ENCODE assay signal across 10 mouse cellular contexts in genomic region chrX:13655005-13655421, GRCm38 (mm10). TPM values are rescaled to one million over a fixed set of nuclear protein-coding genes. Genes with fewer than 3 reads are reported as not detected.
A peak's percentile ranks its signal among the peaks of the same experiment; 100 is the strongest.
DNase-seq lines count a peak whose midpoint lies in the region; ATAC-seq and TF ChIP-seq lines count a peak whose summit lies in the region.
"Had no signal": no experiment of that assay in that cellular context is flagged by ENCODE, and none has a peak within 500 bp of the region (broad histone marks: within the 10 kb centered on the region; RNA-seq: fewer than 3 reads in every experiment).

No protein-coding gene starts in this region.

- 75% methylated on average over 3 of the region's 3 CpGs for WGBS in heart, postnatal 0 days
- WGBS in heart, embryonic 10.5 days, result 83% methylated on average over 3 of the region's 3 CpGs
- WGBS in bone marrow, adult 2 months, result 10% methylated on average over 3 of the region's 3 CpGs
- 72% methylated on average over 3 of the region's 3 CpGs for WGBS in cerebellum, adult 2 months

- H3K4me3 ChIP-seq in heart, postnatal 0 days (ENCODE audit: low read depth, low read length), result no peak overlapping the region
- no peak overlapping the region for H3K4me3 ChIP-seq in heart, embryonic 10.5 days
- H3K4me3 ChIP-seq in bone marrow, adult 2 months (replicated peaks; ENCODE audit: control insufficient read depth, low read depth, low read length), result no peak overlapping the region
- H3K4me3 ChIP-seq in cerebellum, adult 2 months (replicated peaks; ENCODE audit: insufficient read depth, low read depth, low read length), result no peak overlapping the region
- H3K4me3 ChIP-seq: forebrain, embryonic 12.5 days had no signal

- no peak for DNase-seq in heart, postnatal 0 days (ENCODE audit: low spot score)
- DNase-seq in heart, embryonic 10.5 days (ENCODE audit: low spot score), result no peak
- DNase-seq in 416B (ENCODE audit: low read depth), result peak; percentile 80
- DNase-seq in lung, postnatal 25 days (ENCODE audit: low spot score), result peak; percentile 54
- no peak for DNase-seq in cerebellum, adult 2 months
- no peak for DNase-seq in gastrocnemius, postnatal 36 days
- DNase-seq in kidney, adult 9 months, result no peak
- DNase-seq: cerebellum, adult 11-12 months had no signal

- H3K4me1 ChIP-seq in heart, postnatal 0 days (ENCODE audit: control insufficient read depth, insufficient read depth), result no peaks in the 10 kb centered on the region
- no peaks in the 10 kb centered on the region for H3K4me1 ChIP-seq in heart, embryonic 10.5 days
- H3K4me1 ChIP-seq in bone marrow, adult 2 months (ENCODE audit: control insufficient read depth, insufficient read depth, low read length), result peaks cover 2% of the 10 kb centered on the region; the same call in 1 of the 2 replicates
- 0 out of 2 replicates have a peak, but pooled peaks cover 2% of the 10 kb centered on the region for H3K4me1 ChIP-seq in cerebellum, adult 2 months (ENCODE audit: control insufficient read depth, insufficient read depth, low read length)
- H3K4me1 ChIP-seq: forebrain, embryonic 12.5 days had no signal

- no peak for TF ChIP-seq EP300 in heart, postnatal 0 days (IDR thresholded peaks at IDR 0.05; ENCODE audit: low read depth)

- no peak for TF ChIP-seq POLR2A in bone marrow, adult 2 months (IDR thresholded peaks at IDR 0.05; ENCODE audit: borderline replicate concordance, control insufficient read depth, low read depth, low read length)
- no peak for TF ChIP-seq POLR2A in cerebellum, adult 2 months (IDR thresholded peaks at IDR 0.05; ENCODE audit: borderline replicate concordance, insufficient read depth, low read length)

- no peak overlapping the region for H3K9ac ChIP-seq in heart, postnatal 0 days (replicated peaks; ENCODE audit: low read depth, low read length)
- H3K9ac ChIP-seq: forebrain, embryonic 12.5 days had no signal

- no peak overlapping the region for H3K4me2 ChIP-seq in heart, postnatal 0 days (ENCODE audit: low read depth, low read length)
- H3K4me2 ChIP-seq: forebrain, embryonic 12.5 days had no signal

- TF ChIP-seq CTCF in heart, postnatal 0 days (IDR thresholded peaks at IDR 0.05; ENCODE audit: low read depth), result no peak
- no peak for TF ChIP-seq CTCF in bone marrow, adult 2 months (IDR thresholded peaks at IDR 0.05; ENCODE audit: control insufficient read depth, insufficient read depth, low read length)
- no peak for TF ChIP-seq CTCF in cerebellum, adult 2 months (IDR thresholded peaks at IDR 0.05; ENCODE audit: borderline replicate concordance, insufficient read depth, low read depth, low read length)

- H3K36me3 ChIP-seq in heart, postnatal 0 days (replicated peaks; ENCODE audit: control insufficient read depth, insufficient read depth, low read length), result no peaks in the 10 kb centered on the region
- no peaks in the 10 kb centered on the region for H3K36me3 ChIP-seq in heart, embryonic 10.5 days
- H3K36me3 ChIP-seq: forebrain, embryonic 12.5 days had no signal

- peak overlapping the region; percentile 43 for H3K27ac ChIP-seq in heart, postnatal 0 days (ENCODE audit: low read depth)
- H3K27ac ChIP-seq in heart, embryonic 10.5 days, result no peak overlapping the region
- H3K27ac ChIP-seq in bone marrow, adult 2 months (ENCODE audit: control insufficient read depth, insufficient read depth, low read depth, low read length, poor library complexity), result peak overlapping the region; percentile 63; the same call in 1 of the 2 replicates
- H3K27ac ChIP-seq in cerebellum, adult 2 months (ENCODE audit: insufficient read depth, low read length), result no peak overlapping the region
- H3K27ac ChIP-seq: forebrain, embryonic 12.5 days had no signal

- intact Hi-C loops in gastrocnemius, postnatal 36 days (cut with DNase I), result loop anchor here (2.0 to 10.0 kb wide), 3 partner anchors 140 to 430 kb away; partner anchors contain the start of gene Nyx

- no peaks in the 10 kb centered on the region for H3K9me3 ChIP-seq in heart, postnatal 0 days (replicated peaks; ENCODE audit: control insufficient read depth, low read length)
- no peaks in the 10 kb centered on the region for H3K9me3 ChIP-seq in heart, embryonic 10.5 days
- H3K9me3 ChIP-seq: forebrain, embryonic 12.5 days had no signal

- no peaks in the 10 kb centered on the region for H3K27me3 ChIP-seq in heart, postnatal 0 days (ENCODE audit: control insufficient read depth, insufficient read depth, low read length)
- H3K27me3 ChIP-seq in heart, embryonic 10.5 days (ENCODE audit: insufficient read depth, poor library complexity, severe bottlenecking), result no peaks in the 10 kb centered on the region
- H3K27me3 ChIP-seq in cerebellum, adult 2 months (ENCODE audit: control insufficient read depth, insufficient read depth, low read length), result no peaks in the 10 kb centered on the region
- H3K27me3 ChIP-seq: forebrain, embryonic 12.5 days had no signal

- ATAC-seq in heart, postnatal 0 days (ENCODE audit: insufficient read depth, low read depth), result no peak

RNA-seq across cellular contexts. Expression of gene Gpr82, which starts 6.2 kb away (rescaled TPM):
- not detected in 2 replicates for total RNA-seq in heart, postnatal 0 days (2014; rRNA removed; ENCODE audit: low replicate concordance)
- 0.05 and 0.14 TPM in 2 replicates for polyA plus RNA-seq in heart, postnatal 0 days (2015; fragmentation: Nextera tagmentation; extraction: Ambion mirVana)
- polyA plus RNA-seq in heart, embryonic 10.5 days (2016; fragmentation: Nextera tagmentation; extraction: Ambion mirVana), result 0.12 and 0.20 TPM in 2 replicates
- not detected in 2 replicates for polyA plus RNA-seq in bone marrow, adult 2 months (2011; ENCODE audit: insufficient read depth, insufficient read length, low replicate concordance, missing spikeins)
- not detected in 2 replicates for polyA plus RNA-seq in cerebellum, adult 2 months (2012; rRNA removed)
- not detected for total RNA-seq in gastrocnemius, postnatal 36 days (2021)

RNA-seq across cellular contexts. Expression of gene Gpr34, which starts 23.1 kb away (rescaled TPM):
- total RNA-seq in heart, postnatal 0 days (2014; rRNA removed; ENCODE audit: low replicate concordance), result not detected in 2 replicates
- 1.0 and 1.4 TPM in 2 replicates for polyA plus RNA-seq in heart, postnatal 0 days (2015; fragmentation: Nextera tagmentation; extraction: Ambion mirVana)
- polyA plus RNA-seq in heart, embryonic 10.5 days (2016; fragmentation: Nextera tagmentation; extraction: Ambion mirVana), result 0.12 and 0.64 TPM in 2 replicates
- not detected in 2 replicates for polyA plus RNA-seq in bone marrow, adult 2 months (2011; ENCODE audit: insufficient read depth, insufficient read length, low replicate concordance, missing spikeins)
- polyA plus RNA-seq in cerebellum, adult 2 months (2012; rRNA removed), result 2.7 and 3.1 TPM in 2 replicates
- under 1 TPM; 0.36 to 0.91 TPM for total RNA-seq in gastrocnemius, postnatal 36 days (2021)

Comparison
In these comparisons a context has a peak if more than half of its experiments do, and no peak if none do; other contexts are left out.
1. H3K27ac ChIP-seq: peak in heart, postnatal 0 days (single experiment) and bone marrow, adult 2 months (single experiment); none in heart, embryonic 10.5 days (single experiment) and cerebellum, adult 2 months (single experiment).
2. DNase-seq: peak in 416B (single experiment) and lung, postnatal 25 days (single experiment); none in heart, postnatal 0 days (single experiment), heart, embryonic 10.5 days (single experiment), cerebellum, adult 2 months (0 of 2), gastrocnemius, postnatal 36 days (0 of 2) and kidney, adult 9 months (single experiment).